Mouse (Mus musculus) ES-CJ7 (cell line): ENCODE measurements around the gene Eef1akmt3.

ENCODE experiments used
- DNase-seq: peaks from one replicate; pipeline ENCODE4 v3.0.0; 2011; ENCODE audit warnings: low read depth, low spot score

The Eef1akmt3 gene

DNA sequence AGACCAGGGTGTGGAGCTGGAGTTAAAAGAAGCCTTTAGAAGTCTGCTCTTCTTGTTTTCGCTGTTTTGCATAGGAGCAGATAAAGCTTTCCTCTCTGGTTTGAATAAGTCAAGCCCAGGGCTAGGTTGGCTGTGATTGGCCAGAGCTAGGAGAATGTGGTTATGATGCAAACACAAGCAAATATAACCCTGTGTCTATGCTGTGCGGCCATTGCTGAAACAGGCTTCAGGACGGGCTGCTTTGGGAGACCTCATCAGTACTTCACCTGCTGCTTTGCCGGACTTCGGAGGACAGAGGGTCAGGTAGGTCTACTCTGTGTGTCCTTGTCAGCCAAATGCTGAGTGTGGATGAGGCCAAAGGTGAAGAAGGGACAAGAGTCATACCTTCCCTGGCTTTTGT lies 40.8 kb downstream of the Eef1akmt3 start, which contains the start of gene Avil:
Avil (plus strand) TSS at position 181 of the 400 bp plus-strand sequence.
- DNase-seq = no peak

DNA sequence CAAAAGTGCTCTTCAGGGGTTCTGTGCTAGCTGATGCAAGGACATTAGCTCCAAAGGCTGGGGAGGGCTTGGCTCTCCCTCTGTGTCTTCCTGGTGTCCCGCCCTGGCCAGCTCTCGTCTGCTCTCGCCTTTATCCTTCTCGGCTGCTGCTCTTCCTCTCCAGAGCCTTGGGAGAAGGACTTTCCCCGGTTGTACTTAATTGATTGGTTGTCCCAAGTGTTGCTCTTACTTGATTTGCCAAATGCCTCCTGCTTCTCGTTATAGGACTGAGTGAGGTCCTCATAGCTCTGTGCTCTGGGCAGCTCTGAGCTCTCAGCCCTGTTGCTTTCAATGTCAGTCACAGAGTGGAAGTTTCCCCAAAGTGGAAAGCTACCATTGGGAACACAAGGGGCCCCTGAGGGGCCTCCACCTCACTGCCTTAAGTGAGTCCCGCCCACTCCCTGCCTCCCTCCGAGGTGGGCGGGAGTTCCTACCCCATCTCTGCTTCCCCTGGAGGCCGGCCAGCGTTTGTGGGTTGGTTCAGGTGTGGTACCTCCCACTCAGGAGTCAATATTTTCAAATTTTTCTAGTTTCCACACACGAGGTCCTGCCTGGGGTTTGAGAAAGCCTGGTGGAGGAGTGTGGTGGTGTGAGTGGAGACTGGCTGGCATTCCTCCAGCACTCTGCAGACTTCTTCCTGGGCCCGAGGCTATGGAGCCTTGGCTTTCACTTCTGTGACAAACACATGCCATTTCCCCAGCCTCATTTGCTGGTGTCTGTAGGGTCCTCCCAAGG lies 43.8 kb downstream of the Eef1akmt3 start:
- no peak for DNase-seq

DNA sequence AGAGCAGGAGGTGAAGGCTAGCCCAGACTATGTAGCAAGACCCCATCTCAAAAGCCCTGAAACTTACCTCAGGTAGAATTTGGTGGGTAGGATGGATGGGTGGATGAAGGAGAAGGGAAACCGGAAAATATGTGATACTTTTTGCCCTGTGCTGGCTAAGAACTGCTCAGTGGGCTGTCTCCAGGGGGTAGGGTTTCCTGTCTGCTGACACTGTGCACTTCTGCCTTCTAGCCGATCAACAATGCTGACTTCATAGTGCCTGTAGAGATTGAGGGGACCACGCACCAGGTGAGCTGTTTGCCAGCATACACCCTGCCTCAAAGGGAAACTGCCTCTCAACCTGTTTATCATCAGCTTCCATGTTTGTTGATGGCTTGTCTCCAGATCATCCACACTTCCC lies 47.7 kb downstream of the Eef1akmt3 start:
- DNase-seq = no peak

DNA sequence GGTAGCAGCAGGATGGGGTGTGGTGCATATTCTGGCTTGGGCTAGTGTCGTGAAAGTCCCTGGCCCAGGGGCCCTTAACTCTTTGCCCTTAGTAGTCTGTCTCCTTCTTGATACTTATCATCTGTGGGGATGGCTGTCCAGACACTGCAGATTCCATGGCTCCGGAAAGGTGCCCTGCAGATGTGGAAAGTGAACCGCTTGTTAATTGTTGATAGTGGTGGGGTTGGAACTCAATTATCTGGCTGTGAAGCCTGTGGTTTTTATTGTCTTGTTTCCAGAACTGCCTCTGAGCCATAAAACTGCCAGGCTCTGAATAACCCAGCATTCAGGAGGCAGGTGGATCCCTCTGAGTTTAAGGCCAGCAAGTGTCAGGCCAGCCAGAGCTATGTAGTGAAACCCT lies 49.6 kb downstream of the Eef1akmt3 start:
- DNase-seq = no peak

DNA sequence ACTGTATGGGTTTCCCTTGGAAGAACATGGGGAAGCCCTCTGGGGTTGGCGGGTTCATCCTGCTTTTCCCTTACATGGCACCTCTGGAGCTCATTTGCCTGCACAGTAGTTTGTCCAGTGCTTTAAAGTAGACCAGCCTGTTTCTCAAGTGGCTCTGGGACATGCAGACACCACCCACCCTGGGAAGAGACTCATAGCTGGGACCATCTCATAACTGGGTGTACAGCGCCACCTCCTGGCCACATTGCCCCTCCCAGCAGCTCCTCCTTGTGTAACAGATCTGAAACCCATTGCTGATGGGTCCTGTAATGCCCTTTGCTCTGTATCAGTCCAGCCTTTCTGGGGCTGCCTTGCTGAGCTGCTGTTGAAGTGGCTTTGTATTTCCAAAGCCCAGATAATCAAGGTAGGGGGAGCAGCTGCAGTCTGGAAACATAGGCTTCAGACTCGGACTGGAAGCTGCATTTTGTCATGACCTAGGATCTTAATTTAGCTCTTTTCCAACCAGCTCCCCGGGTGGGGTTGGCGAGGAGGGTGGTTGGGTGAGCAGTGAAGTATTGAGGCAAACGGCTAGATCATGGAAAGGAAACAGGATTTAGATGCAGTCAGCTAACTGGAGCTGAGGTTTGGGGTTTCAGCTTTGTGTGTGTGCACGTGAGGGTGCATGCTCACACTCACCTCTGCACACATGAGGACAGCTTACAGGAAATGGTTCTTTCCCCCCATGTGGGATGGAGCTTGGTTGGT lies 50.8 kb downstream of the Eef1akmt3 start:
- DNase-seq = peak; percentile 92

DNA sequence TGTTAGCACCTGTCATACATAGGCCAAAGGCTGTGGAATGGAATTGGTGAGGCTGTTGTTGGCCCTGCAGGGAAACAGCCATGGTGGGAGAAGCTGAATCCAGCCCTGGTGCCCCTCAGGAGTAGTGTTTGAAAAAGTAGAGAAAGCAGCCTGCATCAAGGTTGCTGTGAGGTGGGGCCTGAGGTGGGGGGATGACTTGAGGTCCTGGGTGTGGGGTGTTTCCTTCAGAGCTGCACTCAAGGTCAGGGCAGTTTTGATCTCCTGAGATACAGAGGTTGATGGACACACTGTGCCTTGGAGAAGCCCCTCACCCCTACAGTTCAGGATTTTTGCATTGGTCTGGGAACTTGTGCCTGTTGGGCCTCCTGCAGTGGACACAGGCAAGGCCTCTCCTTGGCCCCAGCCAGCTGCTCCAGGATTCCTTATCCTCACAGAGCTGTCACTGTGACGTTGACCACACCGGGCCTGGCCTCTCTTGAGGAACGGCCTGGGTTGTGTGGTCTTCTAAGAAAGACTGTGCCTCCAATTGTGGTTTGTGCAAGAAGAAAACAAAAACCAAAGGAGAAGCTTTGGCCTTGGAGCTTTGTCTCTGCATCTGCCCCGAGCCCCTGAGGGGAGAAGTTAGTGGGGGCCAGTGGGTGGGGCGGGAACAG lies 52.7 kb downstream of the Eef1akmt3 start:
- peak; percentile 55 for DNase-seq

DNA sequence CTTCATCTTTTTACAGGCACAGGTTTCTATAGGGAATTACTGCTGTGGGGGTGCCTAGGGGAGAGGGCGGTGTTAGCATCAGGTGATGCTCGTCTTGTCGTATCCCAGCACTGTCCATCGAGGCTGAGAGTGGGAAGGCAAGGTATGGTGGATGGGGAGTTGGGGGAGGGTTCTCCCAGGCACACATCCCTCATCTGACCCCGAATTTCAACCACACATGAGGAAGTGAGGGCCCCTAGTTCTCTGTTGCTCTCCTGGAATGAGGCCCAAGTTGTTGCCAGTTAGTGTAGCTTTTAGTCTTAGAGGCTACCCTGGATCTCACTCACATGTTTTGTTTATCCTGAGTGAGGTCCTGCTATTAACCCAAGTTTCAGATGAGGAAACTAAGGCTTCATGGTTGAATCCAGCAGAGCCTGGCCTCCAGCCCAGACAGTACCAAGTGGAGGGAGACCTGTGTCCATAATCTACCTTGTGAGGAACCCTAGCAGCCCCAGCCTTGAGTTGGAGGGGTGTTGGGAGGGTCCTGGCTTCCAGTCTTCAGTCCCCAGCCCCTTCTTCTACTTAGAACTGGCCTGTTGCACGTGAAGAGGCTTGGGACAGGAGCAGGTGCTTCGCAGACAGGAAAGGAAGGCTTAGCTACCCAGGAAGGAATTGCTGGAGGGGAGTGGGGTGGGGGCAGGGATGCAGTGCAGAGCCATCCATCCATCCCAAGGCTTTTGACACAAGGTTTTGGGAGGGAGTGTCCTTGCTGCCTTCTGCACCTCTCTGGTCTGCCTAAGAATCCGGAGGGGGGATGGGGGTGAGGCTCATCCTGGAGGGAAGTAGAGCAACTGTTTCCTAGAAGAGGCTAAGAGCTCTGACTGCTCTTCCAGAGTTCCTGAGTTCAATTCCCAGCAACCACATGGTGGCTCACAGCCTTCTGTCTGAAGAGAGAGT lies 53.9 kb downstream of the Eef1akmt3 start:
- DNase-seq = peak; percentile 89

DNA sequence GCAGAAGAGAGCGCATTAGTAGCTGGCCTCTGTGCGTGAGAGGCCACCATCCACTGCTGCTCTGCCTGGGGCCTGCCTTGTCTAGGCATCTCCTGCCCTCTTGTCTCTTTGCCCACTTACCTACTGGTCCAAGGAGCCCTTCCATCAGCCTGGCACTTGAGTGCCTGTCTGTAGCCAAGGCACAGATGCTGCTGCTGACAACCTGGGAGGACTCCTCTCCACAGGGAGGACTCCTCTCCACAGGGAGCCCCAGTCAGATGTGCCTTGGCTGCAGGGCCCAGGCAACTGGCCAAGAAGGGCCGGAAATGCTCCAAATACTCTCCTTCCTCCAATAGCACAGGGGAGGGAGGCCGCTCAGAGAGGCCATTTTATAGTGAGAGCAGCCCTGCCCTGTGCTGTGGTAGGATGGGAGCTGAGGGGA lies 54.8 kb downstream of the Eef1akmt3 start:
- peak; percentile 51 for DNase-seq

DNA sequence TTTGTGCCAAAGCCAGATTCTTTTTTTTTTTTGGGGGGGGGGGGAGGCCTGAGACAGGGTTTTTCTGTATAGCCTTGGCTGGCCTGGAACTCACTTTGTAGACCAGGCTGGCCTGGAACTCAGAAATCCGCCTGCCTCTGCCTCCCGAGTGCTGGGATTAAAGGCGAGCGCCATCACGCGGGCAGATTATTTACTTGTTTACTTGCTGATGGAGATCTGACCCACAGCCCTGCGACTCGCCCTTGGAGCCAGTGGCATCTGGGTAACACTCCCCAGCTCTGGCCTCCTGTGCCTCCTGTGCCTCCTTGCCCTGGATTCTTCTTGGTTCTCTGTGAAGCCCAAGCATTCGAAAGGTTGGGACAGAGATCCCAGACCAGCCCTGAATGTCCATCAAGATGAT lies 55.7 kb downstream of the Eef1akmt3 start:
- no peak for DNase-seq

DNA sequence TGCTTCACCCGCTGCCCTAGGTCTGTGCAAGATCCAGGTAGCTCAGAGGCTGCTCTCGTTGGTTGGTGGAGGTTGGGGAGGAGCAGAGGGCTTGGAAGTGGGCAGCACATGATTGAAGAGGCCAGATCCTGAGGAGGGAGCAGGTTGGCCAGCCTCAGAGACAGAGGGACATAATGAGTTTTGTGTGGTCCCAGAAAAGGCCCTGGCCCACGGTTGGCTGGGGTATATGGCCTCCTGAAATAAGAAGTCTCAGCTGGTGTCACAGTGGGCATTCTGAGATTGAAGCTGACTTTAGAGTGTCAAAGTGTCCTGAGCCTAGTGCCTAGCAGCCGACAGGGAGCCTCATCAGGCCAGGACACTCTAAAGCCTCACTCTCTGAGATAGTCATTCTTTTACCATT lies 56.2 kb downstream of the Eef1akmt3 start:
- no peak for DNase-seq

DNA sequence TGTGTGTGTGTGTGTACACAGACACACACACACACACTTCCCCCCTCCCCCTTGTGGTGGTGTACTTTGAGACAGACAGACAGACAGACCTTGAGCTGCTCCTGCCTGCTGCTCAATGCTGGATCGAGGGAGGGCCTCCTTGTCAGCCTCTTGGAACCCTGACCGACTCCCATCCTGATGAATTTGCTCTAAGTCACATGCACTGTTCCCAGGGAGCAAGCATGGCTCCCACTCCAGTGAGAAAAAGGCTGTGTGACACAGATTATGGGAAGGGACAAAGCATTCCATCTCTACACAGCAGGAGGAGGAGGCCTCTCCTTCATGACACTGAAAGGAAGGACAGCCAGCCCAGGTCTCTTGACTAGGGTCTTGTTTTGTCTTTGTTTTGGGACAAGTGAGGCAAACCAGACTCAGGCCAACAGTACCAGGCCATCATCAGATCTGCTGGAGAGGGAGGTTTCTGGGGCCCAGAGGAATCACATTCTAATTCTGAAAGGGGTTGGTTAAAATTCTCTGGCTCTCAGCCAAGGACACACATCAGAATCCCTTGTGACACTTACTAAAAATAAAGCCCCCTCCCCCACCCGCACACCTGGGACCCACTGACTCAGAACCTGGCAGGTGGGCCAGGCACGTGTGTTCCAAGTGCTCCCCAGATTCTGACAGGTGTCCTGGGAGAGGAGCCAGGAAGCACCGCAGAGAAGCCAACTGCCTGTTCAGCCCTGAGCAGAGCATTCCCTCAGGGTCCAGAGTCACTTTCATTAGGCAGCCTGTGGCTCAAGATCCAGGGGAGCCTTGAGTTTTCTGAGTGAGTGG lies 56.9 kb downstream of the Eef1akmt3 start:
- no peak for DNase-seq

DNA sequence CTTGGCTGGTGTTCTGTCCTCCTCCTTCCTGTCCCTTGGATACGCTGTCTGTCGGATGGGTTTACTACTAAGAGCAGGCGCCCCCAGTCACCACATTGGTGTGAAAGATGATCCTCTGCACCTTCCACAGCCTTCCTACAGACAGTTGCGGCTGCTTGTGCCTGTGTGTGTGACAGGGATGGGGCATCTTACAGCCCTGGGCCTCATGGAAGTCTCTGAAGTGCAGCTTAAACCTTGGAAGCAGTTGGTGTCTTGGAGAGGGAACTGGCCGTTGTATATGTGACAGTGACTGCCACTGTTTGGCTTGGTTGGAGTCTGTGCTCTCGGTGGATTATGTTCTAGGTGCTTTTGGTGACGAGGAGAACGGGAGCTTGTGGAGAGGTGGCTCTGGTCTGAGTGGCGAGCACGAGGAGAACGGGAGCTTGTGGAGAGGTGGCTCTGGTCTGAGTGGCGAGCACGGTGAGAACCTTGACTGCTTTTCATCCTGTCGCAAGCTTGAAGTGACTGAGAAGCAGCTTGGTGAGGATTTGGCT lies 58.1 kb downstream of the Eef1akmt3 start:
- DNase-seq = no peak

DNA sequence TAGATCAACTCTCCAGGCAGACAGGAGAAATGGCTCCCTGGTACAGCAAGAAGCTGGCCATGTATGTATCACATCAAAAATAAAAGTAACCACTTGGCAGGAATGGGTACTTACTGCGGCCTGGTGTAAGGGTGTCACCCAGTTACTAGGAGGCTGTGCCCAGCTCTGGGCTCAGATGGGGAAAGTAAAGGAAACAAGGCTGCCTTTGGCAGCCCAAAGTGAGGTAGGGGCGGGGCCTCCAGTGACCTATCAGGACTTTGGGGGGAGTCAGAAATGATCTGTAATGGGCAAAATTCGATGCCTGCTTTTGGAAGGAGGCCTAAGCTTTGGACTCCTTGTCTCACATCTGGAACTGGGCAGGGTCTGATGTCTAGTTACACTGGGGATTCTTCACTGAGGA lies 59.6 kb downstream of the Eef1akmt3 start:
- no peak for DNase-seq
